Mouse (Mus musculus) heart, embryonic 15.5 days (tissue): ENCODE measurements around the gene Enox1. TPM values are rescaled to one million over a fixed set of nuclear protein-coding genes. Genes with fewer than 3 reads are reported as not detected.

Source experiments
- ATAC-seq: fragments of 200-750 bp; cut with Nextera tagmentation; replicated peaks from 2 replicates; pipeline ENCODE4 v1.8.0; 2017; ENCODE audit warnings: low read depth, moderate TSS enrichment; ENCODE audit not compliant: insufficient number of reproducible peaks, insufficient read depth, low FRiP score
- H3K27ac ChIP-seq: fragments of 300-500 bp; sonication (generic); 2 replicates; pipeline ENCODE4 v1.5.1; 2015; ENCODE audit warnings: mild to moderate bottlenecking, inconsistent platforms
- H3K27me3 ChIP-seq: fragments of 300-500 bp; sonication (generic); 2 replicates; pipeline ENCODE4 v1.6.1; 2015; ENCODE audit warnings: inconsistent platforms
- H3K36me3 ChIP-seq: fragments of 300-500 bp; sonication (generic); 2 replicates; pipeline ENCODE4 v1.6.1; 2015; ENCODE audit warnings: mild to moderate bottlenecking, inconsistent platforms
- H3K4me1 ChIP-seq: fragments of 300-500 bp; sonication (generic); replicated peaks from 2 replicates; pipeline ENCODE4 v1.6.1; 2015; ENCODE audit warnings: inconsistent platforms
- H3K4me2 ChIP-seq: fragments of 300-500 bp; sonication (generic); 2 replicates; pipeline ENCODE4 v1.6.1; 2015; ENCODE audit warnings: inconsistent platforms, mild to moderate bottlenecking, moderate library complexity
- H3K4me3 ChIP-seq: fragments of 300-500 bp; sonication (generic); 2 replicates; pipeline ENCODE4 v1.5.1; 2015; ENCODE audit warnings: mild to moderate bottlenecking, inconsistent platforms
- H3K9ac ChIP-seq: fragments of 300-500 bp; sonication (generic); 2 replicates; pipeline ENCODE4 v1.6.1; 2015; ENCODE audit warnings: mild to moderate bottlenecking, inconsistent platforms
- H3K9me3 ChIP-seq: fragments of 300-500 bp; sonication (generic); replicated peaks from 2 replicates; pipeline ENCODE4 v1.6.1; 2016; ENCODE audit warnings: inconsistent platforms
- WGBS: fragments of 180-500 bp; shearing (Covaris S2); methylation state at CpG from one replicate; pipeline ENCODE4 v1.1.7; 2015; ENCODE audit warnings: mixed read lengths; 5-methylcytosine and 5-hydroxymethylcytosine counted together
- polyA plus RNA-seq: library from polyadenylated mRNA; unstranded; fragments of >200 nt; fragmentation: Nextera tagmentation; extraction: Ambion mirVana; gene quantifications from 2 replicates; pipeline ENCODE4 v1.2.1, GENCODE M21; 2015

The Enox1 gene
- polyA plus RNA-seq, 1 experiment from 2014 or later, result 1.7 TPM

- Histone ChIP-seq H3K9me3 (no peaks in the 10 kb centered on the region), H3K4me3 (no peak overlapping the region), H3K27me3 (no peaks in the 10 kb centered on the region), H3K27ac (no peak overlapping the region), H3K4me2 (no peak overlapping the region), H3K36me3 (no peaks in the 10 kb centered on the region), H3K9ac (no peak overlapping the region), H3K4me1 (0 out of 2 replicates have a peak, but pooled peaks cover 7% of the 10 kb centered on the region)
- no peak for ATAC-seq
- WGBS, result 84% methylated on average over 3 of the region's 3 CpGs
Measured at GRCm38 (mm10) chr14:77638148-77638547, 481.6 kb downstream of the Enox1 start.

DNA sequence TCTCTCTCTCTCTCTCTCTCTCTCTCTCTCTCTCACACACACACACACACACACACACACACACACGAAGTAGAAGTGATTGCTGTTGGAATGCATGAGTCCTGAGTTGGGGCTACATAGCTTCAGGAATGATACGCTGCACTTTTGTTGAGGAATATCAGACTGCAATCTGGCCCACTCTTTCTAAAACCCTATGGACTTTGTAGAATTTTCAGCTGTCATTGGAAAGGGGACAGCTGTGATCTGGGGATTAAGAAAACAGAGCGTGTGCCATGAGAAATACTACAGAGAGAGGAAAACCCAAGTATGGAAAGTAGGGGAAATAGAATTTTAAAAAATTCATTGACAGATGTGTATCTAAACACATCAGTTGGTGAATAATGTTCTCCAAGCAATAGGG is 482.1 kb downstream of the Enox1 start:
- no peaks in the 10 kb centered on the region for H3K9me3 ChIP-seq
- no peak overlapping the region for H3K9ac ChIP-seq
- WGBS, result 69% methylated on average over 3 of the region's 3 CpGs
- no peaks in the 10 kb centered on the region for H3K27me3 ChIP-seq
- no peaks in the 10 kb centered on the region for H3K36me3 ChIP-seq
- no peak overlapping the region for H3K4me3 ChIP-seq
- no peak for ATAC-seq
- H3K4me2 ChIP-seq, result no peak overlapping the region
- no peak overlapping the region for H3K27ac ChIP-seq
- H3K4me1 ChIP-seq, result 0 out of 2 replicates have a peak, but pooled peaks cover 7% of the 10 kb centered on the region

DNA sequence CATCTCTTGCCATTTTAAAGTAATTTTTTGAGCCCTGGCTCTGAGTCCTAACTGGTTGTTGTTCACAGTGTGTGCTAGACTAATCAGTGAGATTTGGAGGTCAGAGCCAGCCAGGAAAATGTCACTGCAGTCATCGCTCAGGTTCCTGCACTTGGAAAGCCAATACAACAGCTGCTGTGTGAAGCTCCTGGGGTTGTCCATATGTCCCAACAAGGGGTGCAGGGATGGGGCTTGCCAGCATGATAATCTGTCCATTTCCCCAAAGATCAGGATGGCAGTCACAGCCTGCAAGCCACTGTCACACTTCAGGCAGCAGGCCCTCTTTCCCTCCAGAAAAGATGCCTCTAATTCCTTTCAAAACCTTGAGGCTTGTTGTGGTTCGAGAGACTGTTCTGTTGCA is 483.0 kb downstream of the Enox1 start:
- H3K4me2 ChIP-seq, result no peak overlapping the region
- H3K9ac ChIP-seq, result no peak overlapping the region
- H3K36me3 ChIP-seq, result no peaks in the 10 kb centered on the region
- H3K27me3 ChIP-seq, result no peaks in the 10 kb centered on the region
- H3K9me3 ChIP-seq, result no peaks in the 10 kb centered on the region
- no peak overlapping the region for H3K4me3 ChIP-seq
- WGBS, result 51% methylated on average over 2 of the region's 2 CpGs
- H3K4me1 ChIP-seq, result 0 out of 2 replicates have a peak, but pooled peaks cover 7% of the 10 kb centered on the region
- no peak overlapping the region for H3K27ac ChIP-seq
- ATAC-seq, result no peak

DNA sequence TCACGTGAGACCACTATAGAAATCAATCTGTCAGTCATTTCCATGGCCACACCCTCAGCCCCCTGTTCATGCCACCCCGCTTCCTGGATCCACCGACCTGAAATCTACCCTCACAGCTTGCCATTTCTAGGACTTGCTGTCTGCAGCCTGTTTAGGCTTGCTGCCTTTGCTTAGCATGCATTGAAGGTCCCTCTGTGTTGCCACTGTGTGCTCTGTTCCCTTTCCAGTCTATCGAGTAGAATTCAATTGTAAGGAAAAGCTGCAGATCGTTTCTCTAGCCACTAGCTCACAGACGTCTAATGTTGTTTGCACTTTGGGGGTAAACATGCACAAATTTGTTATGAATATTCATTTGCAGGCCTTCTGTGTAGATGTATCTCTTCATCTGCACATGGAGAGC is 485.8 kb downstream of the Enox1 start:
- no peaks in the 10 kb centered on the region for H3K36me3 ChIP-seq
- H3K4me3 ChIP-seq, result no peak overlapping the region
- 77% methylated on average over 6 of the region's 6 CpGs for WGBS
- 0 out of 2 replicates have a peak, but pooled peaks cover 4% of the 10 kb centered on the region for H3K4me1 ChIP-seq
- no peak overlapping the region for H3K27ac ChIP-seq
- no peaks in the 10 kb centered on the region for H3K27me3 ChIP-seq
- H3K9ac ChIP-seq, result no peak overlapping the region
- no peak for ATAC-seq
- no peak overlapping the region for H3K4me2 ChIP-seq
- no peaks in the 10 kb centered on the region for H3K9me3 ChIP-seq

DNA sequence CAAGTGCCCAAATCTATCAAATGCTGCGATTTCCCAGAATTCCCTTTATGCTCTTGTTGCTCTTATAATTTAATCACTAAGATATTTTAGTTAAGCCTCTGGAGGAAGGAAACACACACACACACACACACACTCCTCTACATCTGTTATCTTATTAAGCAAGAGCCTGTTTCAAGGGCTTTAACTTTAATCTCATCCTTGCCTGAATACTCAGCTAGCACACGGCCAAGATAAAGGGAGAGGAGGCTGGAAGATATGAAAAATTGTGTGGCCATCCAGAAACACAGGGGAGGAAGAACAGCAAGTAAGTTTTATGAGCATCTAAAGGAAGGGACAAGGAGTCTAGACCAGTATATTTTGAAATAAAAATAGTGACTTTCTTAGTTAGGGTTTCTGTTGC is 489.6 kb downstream of the Enox1 start:
- no peaks in the 10 kb centered on the region for H3K27me3 ChIP-seq
- no peaks in the 10 kb centered on the region for H3K4me1 ChIP-seq
- ATAC-seq, result no peak

GRCm38 (mm10) chr14:77647017-77647416 is 490.5 kb downstream of the Enox1 start:
- Histone ChIP-seq H3K4me3 (no peak overlapping the region), H3K27ac (no peak overlapping the region), H3K4me2 (no peak overlapping the region), H3K9ac (no peak overlapping the region), H3K27me3 (no peaks in the 10 kb centered on the region), H3K36me3 (no peaks in the 10 kb centered on the region), H3K4me1 (no peaks in the 10 kb centered on the region), H3K9me3 (no peaks in the 10 kb centered on the region)
- 90% methylated on average over 6 of the region's 6 CpGs for WGBS
- ATAC-seq, result no peak

More for the DNA sequence above, 489.6 kb downstream of the Enox1 start:
- Histone ChIP-seq H3K4me3 (no peak overlapping the region), H3K9ac (no peak overlapping the region), H3K4me2 (no peak overlapping the region), H3K9me3 (no peaks in the 10 kb centered on the region), H3K27ac (no peak overlapping the region), H3K36me3 (no peaks in the 10 kb centered on the region)
- WGBS, result 67% methylated on average over 2 of the region's 2 CpGs

DNA sequence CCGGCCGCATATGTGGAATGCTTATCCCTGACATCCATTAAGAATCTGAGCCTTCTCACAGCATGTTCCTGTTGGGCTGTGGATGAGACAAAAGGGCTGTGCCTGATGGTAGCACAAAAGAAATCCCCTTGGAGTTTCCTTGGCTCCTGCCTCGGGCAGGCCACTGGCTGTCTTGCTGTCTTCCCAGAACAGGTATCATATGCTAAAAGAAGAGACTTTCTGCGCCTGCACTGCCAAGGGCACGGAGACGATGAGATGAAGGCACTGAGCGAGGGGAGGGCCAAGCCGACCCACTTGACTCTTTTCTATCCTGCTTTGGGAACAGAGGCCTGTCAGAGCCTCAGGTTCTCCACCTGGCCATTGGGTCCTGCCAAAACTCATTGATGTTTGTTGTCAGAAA is 491.7 kb downstream of the Enox1 start:
- Histone ChIP-seq H3K9ac (no peak overlapping the region), H3K27ac (no peak overlapping the region), H3K36me3 (no peaks in the 10 kb centered on the region), H3K4me3 (no peak overlapping the region), H3K4me2 (no peak overlapping the region), H3K4me1 (peaks cover 4% of the 10 kb centered on the region; the same call in 1 of the 2 replicates), H3K27me3 (no peaks in the 10 kb centered on the region), H3K9me3 (no peaks in the 10 kb centered on the region)
- ATAC-seq, result no peak
- WGBS, result 83% methylated on average over 8 of the region's 8 CpGs

- WGBS, result 90% methylated on average over 4 of the region's 4 CpGs
- H3K27me3 ChIP-seq, result no peaks in the 10 kb centered on the region
- no peak overlapping the region for H3K9ac ChIP-seq
- H3K9me3 ChIP-seq, result no peaks in the 10 kb centered on the region
- no peak overlapping the region for H3K4me3 ChIP-seq
- ATAC-seq, result no peak
- H3K27ac ChIP-seq, result no peak overlapping the region
- H3K36me3 ChIP-seq, result no peaks in the 10 kb centered on the region
- no peak overlapping the region for H3K4me2 ChIP-seq
- 0 out of 2 replicates have a peak, but pooled peaks cover 2% of the 10 kb centered on the region for H3K4me1 ChIP-seq
Measured at GRCm38 (mm10) chr14:77658739-77659138, 502.2 kb downstream of the Enox1 start.

GRCm38 (mm10) chr14:77662273-77662672 is 505.7 kb downstream of the Enox1 start:
- Histone ChIP-seq H3K36me3 (no peaks in the 10 kb centered on the region), H3K9ac (no peak overlapping the region), H3K4me3 (no peak overlapping the region), H3K4me2 (no peak overlapping the region), H3K9me3 (no peaks in the 10 kb centered on the region), H3K27ac (no peak overlapping the region), H3K4me1 (no peaks in the 10 kb centered on the region), H3K27me3 (no peaks in the 10 kb centered on the region)
- 0 out of 2 replicates have a peak, but pooled peaks have one; percentile 39 for ATAC-seq
- 49% methylated on average over 7 of the region's 7 CpGs for WGBS

- H3K9me3 ChIP-seq, result no peaks in the 10 kb centered on the region
- ATAC-seq, result no peak
- no peak overlapping the region for H3K27ac ChIP-seq
- H3K27me3 ChIP-seq, result no peaks in the 10 kb centered on the region
- H3K9ac ChIP-seq, result no peak overlapping the region
- WGBS, result 64% methylated on average over 8 of the region's 8 CpGs
- no peak overlapping the region for H3K4me3 ChIP-seq
- no peak overlapping the region for H3K4me2 ChIP-seq
- no peaks in the 10 kb centered on the region for H3K4me1 ChIP-seq
- no peaks in the 10 kb centered on the region for H3K36me3 ChIP-seq
Measured at GRCm38 (mm10) chr14:77662994-77663393, 506.4 kb downstream of the Enox1 start.

- peaks cover 22% of the 10 kb centered on the region for H3K4me1 ChIP-seq
- 58% methylated on average over 3 of the region's 3 CpGs for WGBS
- H3K4me3 ChIP-seq, result no peak overlapping the region
- no peak overlapping the region for H3K4me2 ChIP-seq
- ATAC-seq, result no peak
- no peaks in the 10 kb centered on the region for H3K27me3 ChIP-seq
- no peaks in the 10 kb centered on the region for H3K9me3 ChIP-seq
- no peak overlapping the region for H3K27ac ChIP-seq
- H3K9ac ChIP-seq, result no peak overlapping the region
- no peaks in the 10 kb centered on the region for H3K36me3 ChIP-seq
Measured at GRCm38 (mm10) chr14:77668096-77668495, 511.5 kb downstream of the Enox1 start.

GRCm38 (mm10) chr14:77669494-77669893 is 512.9 kb downstream of the Enox1 start:
- Histone ChIP-seq H3K36me3 (no peaks in the 10 kb centered on the region), H3K4me2 (no peak overlapping the region), H3K9me3 (no peaks in the 10 kb centered on the region), H3K27ac (no peak overlapping the region), H3K27me3 (no peaks in the 10 kb centered on the region), H3K9ac (no peak overlapping the region), H3K4me3 (no peak overlapping the region), H3K4me1 (peaks cover 27% of the 10 kb centered on the region)
- no peak for ATAC-seq
- WGBS, result 90% methylated on average over 7 of the region's 7 CpGs
